Mouse (Mus musculus) hindbrain, embryonic 13.5 days (tissue): ENCODE results near the gene Arfgap3. TPM values are rescaled to one million over a fixed set of nuclear protein-coding genes. Genes with fewer than 3 reads are reported as not detected.
"Not testable (repeated sequence)": the region's sequence is repeated elsewhere in the genome, so short reads cannot be mapped to it uniquely, and the experiment has no call there.

ENCODE experiments used
- ATAC-seq: fragments of 200-750 bp; cut with Nextera tagmentation; 2 replicates; pipeline ENCODE4 v1.8.0; 2017; ENCODE audit warnings: moderate TSS enrichment; ENCODE audit not compliant: low FRiP score
- H3K27ac ChIP-seq: fragments of 300-500 bp; sonication (generic); 2 replicates; pipeline ENCODE4 v1.5.1; 2015; ENCODE audit warnings: inconsistent platforms, mild to moderate bottlenecking, moderate library complexity
- H3K27me3 ChIP-seq: fragments of 300-500 bp; sonication (generic); 2 replicates; pipeline ENCODE4 v1.6.1; 2015; ENCODE audit warnings: mild to moderate bottlenecking, inconsistent platforms
- H3K36me3 ChIP-seq: fragments of 300-500 bp; sonication (generic); 2 replicates; pipeline ENCODE4 v1.6.1; 2015; ENCODE audit warnings: mild to moderate bottlenecking, inconsistent platforms
- H3K4me1 ChIP-seq: fragments of 300-500 bp; sonication (generic); replicated peaks from 2 replicates; pipeline ENCODE4 v1.6.1; 2015; ENCODE audit warnings: inconsistent platforms
- H3K4me2 ChIP-seq: fragments of 300-500 bp; sonication (generic); 2 replicates; pipeline ENCODE4 v1.6.1; 2015; ENCODE audit warnings: inconsistent platforms, mild to moderate bottlenecking, moderate library complexity
- H3K4me3 ChIP-seq: fragments of 300-500 bp; sonication (generic); 2 replicates; pipeline ENCODE4 v1.5.1; 2015; ENCODE audit warnings: mild to moderate bottlenecking, inconsistent platforms
- H3K9ac ChIP-seq: fragments of 300-500 bp; sonication (generic); 2 replicates; pipeline ENCODE4 v1.6.1; 2015; ENCODE audit warnings: mild to moderate bottlenecking, inconsistent platforms
- H3K9me3 ChIP-seq: fragments of 300-500 bp; sonication (generic); 2 replicates; pipeline ENCODE4 v1.6.1; 2016; ENCODE audit warnings: inconsistent platforms
- WGBS: fragments of 180-500 bp; shearing (Covaris S2); methylation state at CpG from one replicate; pipeline ENCODE4 v1.1.7; 2015; 5-methylcytosine and 5-hydroxymethylcytosine counted together
- polyA plus RNA-seq: library from polyadenylated mRNA; unstranded; fragments of >200 nt; fragmentation: Nextera tagmentation; extraction: Ambion mirVana; gene quantifications from 2 replicates; pipeline ENCODE4 v1.2.1, GENCODE M21; 2015

The Arfgap3 gene
- 43.8 and 46.7 TPM in 2 replicates for polyA plus RNA-seq

DNA sequence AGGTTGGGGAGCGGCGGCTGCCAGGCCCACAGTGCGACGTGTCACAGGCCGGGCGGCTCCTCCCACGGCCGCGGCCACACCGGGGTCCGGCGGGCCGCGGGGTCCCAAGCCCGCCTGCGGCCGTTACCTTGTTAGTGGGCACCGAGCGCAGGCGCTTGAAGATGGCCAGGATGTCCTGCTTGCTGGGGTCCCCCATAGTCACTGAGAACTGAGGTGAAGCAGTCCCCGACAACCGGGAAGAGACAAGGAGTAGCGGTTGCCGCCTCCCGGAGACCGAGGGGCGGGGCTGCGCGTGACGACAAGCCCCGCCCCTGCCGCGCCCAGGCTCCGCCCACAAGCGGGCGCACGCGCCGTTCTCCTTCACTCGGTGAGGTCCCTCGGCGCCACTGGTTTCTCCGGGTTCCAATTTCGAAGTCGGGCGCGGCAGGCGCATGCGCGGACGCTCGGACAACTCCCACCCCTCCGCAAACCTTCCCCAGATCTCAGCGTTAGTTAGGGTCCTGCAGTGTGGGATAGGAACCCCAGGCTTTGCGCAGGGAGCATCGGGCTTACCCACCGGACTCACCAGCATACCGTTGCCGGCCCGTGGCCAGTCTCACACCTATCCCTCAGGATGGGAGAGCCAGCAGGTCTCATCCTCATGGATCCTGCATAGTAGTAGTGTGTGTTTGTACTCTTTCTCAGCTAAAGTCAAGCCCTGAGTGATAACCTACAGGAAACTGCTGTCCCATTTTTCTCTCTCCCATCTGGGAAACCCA is at the start of gene Arfgap3:
Arfgap3 (minus strand) TSS at position 294 of the 758 bp plus-strand sequence.
- under 1% methylated on average over 59 of the region's 60 CpGs for WGBS
- H3K4me2 ChIP-seq, result peak within 1 kb of the TSS; percentile 94
- H3K4me3 ChIP-seq, result peak within 1 kb of the TSS; percentile 84
- H3K27ac ChIP-seq, result peak within 1 kb of the TSS; percentile 79
- peak within 1 kb of the TSS; percentile 93 for H3K9ac ChIP-seq
- no peaks in the 10 kb centered on the region for H3K27me3 ChIP-seq
- H3K4me1 ChIP-seq, result peaks cover 21% of the 10 kb centered on the region
- H3K9me3 ChIP-seq, result no peaks in the 10 kb centered on the region
- ATAC-seq, result peak; percentile 92
- H3K36me3 ChIP-seq, result peaks cover 7% of the 10 kb centered on the region

DNA sequence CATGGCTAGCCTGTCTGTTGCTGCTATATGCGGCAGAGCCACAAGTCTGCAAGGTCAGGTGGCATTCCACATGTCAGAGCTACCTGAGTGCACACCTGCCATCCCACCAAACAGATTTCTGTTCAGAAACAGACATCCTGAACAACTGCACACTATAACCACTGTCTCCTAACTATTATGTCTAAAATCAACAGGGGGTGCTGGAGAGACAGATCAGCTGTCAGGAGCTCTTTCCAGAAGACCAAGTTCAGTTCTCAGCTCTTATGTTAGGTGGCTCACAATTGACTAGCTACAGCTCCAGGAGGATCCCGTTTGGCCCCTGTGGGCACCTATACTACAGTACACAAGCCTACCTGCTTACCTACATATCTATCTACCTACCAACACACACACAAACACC is 42.7 kb upstream of the Arfgap3 start:
- peaks cover 4% of the 10 kb centered on the region; the same call in 1 of the 2 replicates for H3K4me1 ChIP-seq
- H3K9ac ChIP-seq, result no peak overlapping the region
- WGBS, result 84% methylated on average over 2 of the region's 2 CpGs
- ATAC-seq, result no peak
- H3K4me3 ChIP-seq, result no peak overlapping the region
- no peak overlapping the region for H3K27ac ChIP-seq
- H3K27me3 ChIP-seq, result no peaks in the 10 kb centered on the region
- no peaks in the 10 kb centered on the region for H3K9me3 ChIP-seq
- H3K36me3 ChIP-seq, result peaks cover 6% of the 10 kb centered on the region
- H3K4me2 ChIP-seq, result no peak overlapping the region

DNA sequence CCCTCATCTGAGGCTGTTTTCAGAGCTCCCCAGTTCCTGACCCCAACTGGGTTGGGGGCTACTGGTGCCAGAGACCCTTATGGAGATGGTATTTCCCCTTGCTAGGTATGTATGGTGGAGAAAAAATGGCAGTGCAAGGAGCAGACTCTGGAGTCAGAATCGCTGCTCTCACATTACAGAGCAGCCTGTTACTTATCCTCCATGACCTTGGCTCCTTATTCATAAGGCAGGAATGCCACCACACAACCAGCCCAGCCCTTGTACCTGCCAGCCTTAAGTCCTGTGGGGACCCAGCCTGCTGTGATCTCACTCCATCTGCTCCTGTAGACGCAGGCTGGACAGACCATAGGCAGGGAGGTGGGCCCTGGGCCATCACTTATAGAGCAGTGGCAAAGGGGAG is 37.9 kb upstream of the Arfgap3 start:
- no peak overlapping the region for H3K4me3 ChIP-seq

DNA sequence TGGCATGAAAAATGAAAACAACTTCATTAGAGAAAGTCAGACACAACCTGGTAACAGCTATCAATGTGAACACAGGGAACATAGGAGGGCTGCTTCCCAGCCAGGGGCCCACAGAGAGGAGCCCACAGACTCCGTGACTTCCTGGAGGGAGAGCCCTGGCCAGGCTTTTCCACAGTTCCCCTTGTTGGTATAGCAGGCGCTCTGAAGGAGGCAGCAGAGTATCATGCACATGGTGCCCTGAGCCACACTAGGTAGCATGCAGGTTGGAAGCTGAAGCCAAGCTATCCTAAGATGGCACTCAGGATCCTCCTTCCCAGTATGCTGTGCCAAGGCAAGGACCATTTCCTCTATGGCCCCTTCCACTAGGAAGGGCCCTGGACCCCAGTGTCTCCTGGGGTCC is 33.6 kb upstream of the Arfgap3 start:
- peaks cover 34% of the 10 kb centered on the region for H3K36me3 ChIP-seq
- no peaks in the 10 kb centered on the region for H3K27me3 ChIP-seq
- no peaks in the 10 kb centered on the region for H3K4me1 ChIP-seq
- no peak overlapping the region for H3K4me3 ChIP-seq
- no peak for ATAC-seq
- no peak overlapping the region for H3K9ac ChIP-seq
- 76% methylated on average over 2 of the region's 2 CpGs for WGBS
- no peak overlapping the region for H3K4me2 ChIP-seq
- no peak overlapping the region for H3K27ac ChIP-seq
- no peaks in the 10 kb centered on the region for H3K9me3 ChIP-seq

More for the DNA sequence above, 37.9 kb upstream of the Arfgap3 start:
- 90% methylated on average over 2 of the region's 2 CpGs for WGBS
- Histone ChIP-seq H3K9ac (no peak overlapping the region), H3K36me3 (peaks cover 21% of the 10 kb centered on the region), H3K4me1 (no peaks in the 10 kb centered on the region; the same call in 1 of the 2 replicates), H3K27ac (no peak overlapping the region), H3K4me2 (no peak overlapping the region), H3K27me3 (no peaks in the 10 kb centered on the region), H3K9me3 (no peaks in the 10 kb centered on the region)
- no peak for ATAC-seq

DNA sequence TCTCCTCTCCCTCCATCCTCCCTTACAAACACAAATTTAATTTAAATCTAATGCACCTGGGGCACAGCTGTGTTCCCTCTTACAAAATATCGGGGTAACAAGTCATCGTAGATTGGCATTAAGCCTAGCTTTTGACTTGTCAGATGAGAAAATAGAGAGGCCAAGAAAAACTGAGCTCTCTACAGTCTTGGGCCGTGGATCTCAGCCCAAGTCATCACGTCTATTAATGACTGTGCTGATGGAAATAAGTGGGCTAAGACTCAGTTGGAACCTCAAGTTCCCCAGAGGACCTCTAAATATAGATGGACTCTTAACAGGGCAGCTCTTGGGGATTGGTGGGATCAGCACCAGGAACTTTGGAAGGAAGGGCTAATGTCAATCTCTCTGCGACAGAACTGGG is 33.1 kb upstream of the Arfgap3 start:
- Histone ChIP-seq H3K36me3 (peaks cover 36% of the 10 kb centered on the region), H3K9ac (no peak overlapping the region)
- WGBS, result 94% methylated on average over 5 of the region's 5 CpGs

DNA sequence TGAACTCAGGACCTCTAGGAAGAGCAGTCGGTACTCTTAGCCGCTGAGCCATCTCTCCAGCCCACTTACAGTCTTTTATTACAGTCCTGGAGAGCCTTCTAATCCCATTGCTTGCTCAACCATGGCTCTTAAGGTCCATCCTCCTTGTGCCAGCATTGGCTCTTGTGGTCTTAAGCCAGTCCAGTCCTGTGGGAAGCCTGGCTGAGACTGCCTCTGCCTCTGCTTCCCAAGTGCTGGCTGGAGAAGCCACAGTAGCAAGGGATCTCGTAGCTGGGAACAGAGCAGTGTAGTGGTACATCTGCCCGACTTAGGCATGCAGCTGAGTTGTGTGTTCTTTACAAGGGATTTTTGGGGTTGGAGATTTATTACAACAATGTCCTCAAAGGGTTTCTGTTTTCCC is 32.4 kb upstream of the Arfgap3 start:
- WGBS, result 96% methylated on average over 4 of the region's 4 CpGs
- peaks cover 36% of the 10 kb centered on the region for H3K36me3 ChIP-seq
- no peak overlapping the region for H3K27ac ChIP-seq
- no peaks in the 10 kb centered on the region for H3K27me3 ChIP-seq
- no peak overlapping the region for H3K4me2 ChIP-seq
- no peak overlapping the region for H3K4me3 ChIP-seq
- no peak overlapping the region for H3K9ac ChIP-seq
- no peaks in the 10 kb centered on the region for H3K4me1 ChIP-seq
- ATAC-seq, result no peak
- no peaks in the 10 kb centered on the region for H3K9me3 ChIP-seq

More for the DNA sequence above, 33.1 kb upstream of the Arfgap3 start:
- Histone ChIP-seq H3K27me3 (no peaks in the 10 kb centered on the region), H3K9me3 (no peaks in the 10 kb centered on the region), H3K4me3 (no peak overlapping the region), H3K4me2 (no peak overlapping the region), H3K27ac (no peak overlapping the region), H3K4me1 (no peaks in the 10 kb centered on the region)
- ATAC-seq, result no peak

DNA sequence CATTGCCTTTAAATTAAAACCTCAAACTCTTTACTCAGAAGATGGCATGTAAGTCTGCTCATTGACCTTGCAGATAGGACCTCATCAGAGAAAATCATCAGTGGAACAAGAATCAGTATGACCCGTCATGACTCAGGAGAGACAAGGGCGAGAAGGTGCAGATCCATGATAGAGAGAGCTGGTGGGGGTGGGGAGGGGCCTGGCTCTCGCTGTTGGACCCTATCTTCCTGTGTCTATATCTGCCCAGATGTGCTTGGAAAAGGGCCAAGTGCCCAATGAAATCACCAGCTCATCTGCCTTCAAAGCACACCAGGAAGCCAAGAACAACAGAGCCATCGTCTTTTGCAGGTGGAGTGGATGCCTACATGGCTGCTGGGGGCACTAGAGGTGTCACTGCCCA is 27.1 kb upstream of the Arfgap3 start:
- no peak overlapping the region for H3K9ac ChIP-seq
- no peak overlapping the region for H3K4me2 ChIP-seq
- H3K27me3 ChIP-seq, result no peaks in the 10 kb centered on the region
- H3K9me3 ChIP-seq, result no peaks in the 10 kb centered on the region
- no peak for ATAC-seq
- whole genome bisulfite sequencing, result 86% methylated on average over 4 of the region's 4 CpGs
- H3K4me3 ChIP-seq, result no peak overlapping the region
- peaks cover 20% of the 10 kb centered on the region for H3K36me3 ChIP-seq
- H3K4me1 ChIP-seq, result no peaks in the 10 kb centered on the region
- H3K27ac ChIP-seq, result no peak overlapping the region

DNA sequence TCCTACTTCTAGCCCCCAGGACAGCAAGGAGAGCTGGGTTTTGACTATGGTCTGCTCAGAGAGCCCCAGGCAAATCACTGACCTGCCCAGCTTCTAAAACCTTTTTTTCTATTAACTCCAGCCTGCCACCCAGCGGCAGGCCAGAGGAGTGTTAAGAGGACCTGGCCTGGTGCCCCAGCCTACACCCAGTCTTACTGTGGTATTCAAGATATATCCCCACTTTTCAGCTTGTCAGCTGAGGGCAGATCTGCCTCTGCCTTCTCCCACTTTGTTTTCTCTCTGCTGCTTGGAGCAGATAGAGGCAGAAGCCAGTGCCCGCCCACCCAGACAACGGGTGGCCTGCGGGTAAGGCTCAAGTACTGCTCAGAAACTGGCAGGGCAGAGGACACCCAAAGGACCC is 25.1 kb upstream of the Arfgap3 start:
- no peaks in the 10 kb centered on the region for H3K4me1 ChIP-seq
- no peak overlapping the region for H3K4me3 ChIP-seq
- H3K9me3 ChIP-seq, result no peaks in the 10 kb centered on the region
- no peak overlapping the region for H3K9ac ChIP-seq
- 69% methylated on average over 4 of the region's 4 CpGs for WGBS
- no peak overlapping the region for H3K27ac ChIP-seq
- no peaks in the 10 kb centered on the region for H3K27me3 ChIP-seq
- peaks cover 15% of the 10 kb centered on the region; the same call in 1 of the 2 replicates for H3K36me3 ChIP-seq
- no peak overlapping the region for H3K4me2 ChIP-seq
- ATAC-seq, result no peak

DNA sequence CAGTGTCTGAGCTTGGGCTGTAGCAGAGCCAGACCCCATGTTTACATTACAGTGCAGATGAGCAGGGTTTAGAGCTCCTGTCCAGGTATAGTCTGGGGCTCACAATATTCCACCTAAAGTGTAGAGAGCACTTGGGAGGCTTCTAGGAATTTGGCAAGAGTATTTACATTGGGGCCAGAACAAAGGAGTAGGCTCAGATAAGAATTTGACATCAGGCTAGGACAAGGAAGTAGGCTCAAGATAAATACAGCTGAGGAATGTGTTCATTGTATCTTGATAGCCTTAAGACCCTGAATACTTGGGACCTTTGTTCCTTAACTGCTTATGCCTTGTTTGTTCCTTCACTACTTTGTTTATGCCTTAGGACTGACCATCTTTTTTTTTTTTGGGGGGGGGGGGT is 24.0 kb upstream of the Arfgap3 start:
- Histone ChIP-seq H3K4me3 (no peak overlapping the region), H3K4me1 (no peaks in the 10 kb centered on the region), H3K4me2 (no peak overlapping the region), H3K36me3 (peaks cover 15% of the 10 kb centered on the region; the same call in 1 of the 2 replicates), H3K27me3 (no peaks in the 10 kb centered on the region), H3K27ac (no peak overlapping the region), H3K9me3 (no peaks in the 10 kb centered on the region), H3K9ac (no peak overlapping the region)
- no peak for ATAC-seq

DNA sequence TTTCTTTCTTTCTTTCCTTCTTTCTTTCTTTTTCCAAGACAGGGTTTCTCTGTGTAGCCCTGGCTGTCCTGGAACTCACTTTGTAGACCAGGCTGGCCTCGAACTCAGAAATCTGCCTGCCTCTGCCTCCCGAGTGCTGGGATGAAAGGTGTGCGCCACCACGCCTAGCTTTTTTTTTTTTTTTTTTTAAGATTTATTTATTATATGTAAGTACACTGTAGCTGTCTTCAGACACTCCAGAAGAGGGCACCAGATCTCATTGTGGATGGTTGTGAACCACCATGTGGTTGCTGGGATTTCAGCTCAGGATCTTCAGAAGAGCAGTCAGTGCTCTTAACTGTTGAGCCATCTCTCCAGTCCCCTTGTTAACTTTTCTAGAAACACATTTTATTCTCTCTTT is 18.7 kb upstream of the Arfgap3 start:
- H3K27ac ChIP-seq, H3K4me2 ChIP-seq, H3K4me1 ChIP-seq, H3K36me3 ChIP-seq, H3K9me3 ChIP-seq, H3K9ac ChIP-seq, H3K4me3 ChIP-seq, ATAC-seq: not testable (repeated sequence)
- 0 out of 2 replicates have a peak, but pooled peaks cover 13% of the 10 kb centered on the region for H3K27me3 ChIP-seq
- WGBS, result 89% methylated on average over 4 of the region's 4 CpGs

DNA sequence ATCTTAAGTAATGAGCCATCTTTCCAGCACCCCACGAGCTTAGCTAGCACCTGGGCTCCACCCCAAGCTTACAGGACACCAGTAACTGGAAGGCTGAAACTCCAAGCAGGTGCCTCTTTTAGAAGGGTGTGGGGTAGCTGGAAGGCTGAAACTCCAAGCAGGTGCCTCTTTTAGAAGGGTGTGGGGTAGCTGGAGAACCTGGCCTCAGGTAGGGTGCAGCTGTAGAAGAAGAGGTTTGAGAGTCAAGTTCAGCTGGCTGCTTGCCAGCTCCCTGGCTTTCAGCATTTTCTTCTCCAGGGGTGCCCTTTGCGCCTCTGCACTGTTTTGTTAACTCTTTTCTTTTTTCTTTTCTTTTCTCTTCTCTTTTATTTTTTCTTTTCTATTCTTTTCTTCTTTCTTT is 18.2 kb upstream of the Arfgap3 start:
- 81% methylated on average over 2 of the region's 2 CpGs for WGBS
- no peaks in the 10 kb centered on the region for H3K9me3 ChIP-seq
- no peak overlapping the region for H3K4me2 ChIP-seq
- H3K4me3 ChIP-seq, result no peak overlapping the region
- no peak overlapping the region for H3K9ac ChIP-seq
- no peaks in the 10 kb centered on the region for H3K36me3 ChIP-seq
- H3K27me3 ChIP-seq, result 0 out of 2 replicates have a peak, but pooled peaks cover 13% of the 10 kb centered on the region
- ATAC-seq, result no peak
- H3K27ac ChIP-seq, result no peak overlapping the region
- peaks cover 5% of the 10 kb centered on the region for H3K4me1 ChIP-seq

DNA sequence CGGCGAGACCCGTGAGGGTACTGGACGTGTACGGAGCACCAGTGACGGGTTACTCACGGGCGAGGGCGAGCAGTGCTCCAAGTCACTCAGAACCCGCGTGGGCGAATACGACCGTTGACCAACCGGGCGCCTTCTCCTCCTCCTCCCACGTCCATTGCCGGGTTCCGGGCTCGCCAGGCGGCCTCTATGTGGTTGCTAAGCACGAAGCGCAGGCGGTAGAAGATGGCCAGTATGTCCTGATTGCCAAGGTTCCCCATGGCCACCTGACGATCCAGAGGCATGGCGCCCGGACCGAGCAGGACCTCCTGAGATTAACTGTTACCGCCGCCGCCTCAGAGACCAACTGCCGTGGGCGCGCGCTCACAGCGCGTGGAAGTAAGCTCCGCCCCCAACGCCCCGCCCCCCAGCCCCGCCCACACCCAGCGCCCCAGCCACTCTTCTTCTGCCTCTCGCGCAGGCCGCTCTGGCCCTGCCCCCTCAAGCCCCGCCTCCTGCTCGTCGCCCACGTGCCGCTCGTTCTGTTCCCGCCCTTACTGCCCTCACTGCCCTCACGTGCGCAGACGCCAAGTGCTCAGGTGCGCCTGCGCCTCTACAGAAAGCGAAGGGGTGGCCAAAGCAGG is 17.0 kb upstream of the Arfgap3 start:
- Histone ChIP-seq H3K27me3 (0 out of 2 replicates have a peak, but pooled peaks cover 13% of the 10 kb centered on the region), H3K9ac (no peak overlapping the region), H3K4me2 (peak overlapping the region; percentile 56), H3K36me3 (no peaks in the 10 kb centered on the region), H3K9me3 (no peaks in the 10 kb centered on the region), H3K4me3 (peak overlapping the region; percentile 40), H3K27ac (no peak overlapping the region), H3K4me1 (peaks cover 5% of the 10 kb centered on the region)
- 27% methylated on average over 57 of the region's 58 CpGs for WGBS
- peak; percentile 90 for ATAC-seq

DNA sequence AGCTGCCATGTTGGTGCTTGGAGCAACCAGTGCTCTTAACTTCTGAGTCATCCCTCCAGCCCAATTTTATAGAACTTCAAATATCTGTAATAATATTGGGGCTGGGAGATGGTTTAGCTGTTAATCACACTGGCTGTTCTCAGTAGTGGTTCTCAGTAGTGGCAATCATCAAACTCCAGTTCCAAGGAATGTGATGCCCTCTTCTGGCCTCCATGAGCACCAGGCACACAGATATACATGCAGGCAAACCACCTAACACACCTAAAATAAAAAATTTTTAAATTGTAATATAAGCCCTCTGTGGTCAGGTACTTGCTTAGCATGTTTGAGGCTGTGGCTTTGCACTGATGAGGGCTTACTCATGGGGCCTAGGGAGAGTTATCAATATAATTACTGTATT is 15.7 kb upstream of the Arfgap3 start:
- 0 out of 2 replicates have a peak, but pooled peaks cover 13% of the 10 kb centered on the region for H3K27me3 ChIP-seq
- ATAC-seq, result no peak
- H3K27ac ChIP-seq, result no peak overlapping the region
- no peak overlapping the region for H3K4me3 ChIP-seq
- no peak overlapping the region for H3K4me2 ChIP-seq
- H3K36me3 ChIP-seq, result no peaks in the 10 kb centered on the region
- no peak overlapping the region for H3K9ac ChIP-seq
- H3K9me3 ChIP-seq, result no peaks in the 10 kb centered on the region
- H3K4me1 ChIP-seq, result peaks cover 5% of the 10 kb centered on the region
